Mouse (Mus musculus): ENCODE results near the gene Tmem202. TPM values are rescaled to one million over a fixed set of nuclear protein-coding genes. Genes with fewer than 3 reads are reported as not detected.

Tmem202 gene
- not detected in 2 replicates for polyA plus RNA-seq (2016; fragmentation: Nextera tagmentation; extraction: Ambion mirVana)

- no peaks in the 10 kb centered on the region for H3K36me3 ChIP-seq
- 4% methylated on average over 55 of the region's 55 CpGs for WGBS
- peak within 1 kb of the TSS; percentile 73 for H3K9ac ChIP-seq
- peak within 1 kb of the TSS; percentile 61 for H3K4me3 ChIP-seq
- no peaks in the 10 kb centered on the region for H3K9me3 ChIP-seq (replicated peaks)
- H3K27me3 ChIP-seq: no peaks in the 10 kb centered on the region
- H3K4me1 ChIP-seq: peaks cover 20% of the 10 kb centered on the region
- H3K27ac ChIP-seq: no peak within 1 kb of the TSS
- peak within 1 kb of the TSS; percentile 87 for H3K4me2 ChIP-seq (replicated peaks)
- ATAC-seq (ENCODE audit: low FRiP score): peak; percentile 89
Measured at GRCm38 (mm10) chr9:59539441-59540137, at the start of gene Tmem202, which contains the start of gene Hexa. Tmem202 (minus strand) TSS chr9:59539847. Hexa (plus strand) TSS chr9:59539540.

DNA sequence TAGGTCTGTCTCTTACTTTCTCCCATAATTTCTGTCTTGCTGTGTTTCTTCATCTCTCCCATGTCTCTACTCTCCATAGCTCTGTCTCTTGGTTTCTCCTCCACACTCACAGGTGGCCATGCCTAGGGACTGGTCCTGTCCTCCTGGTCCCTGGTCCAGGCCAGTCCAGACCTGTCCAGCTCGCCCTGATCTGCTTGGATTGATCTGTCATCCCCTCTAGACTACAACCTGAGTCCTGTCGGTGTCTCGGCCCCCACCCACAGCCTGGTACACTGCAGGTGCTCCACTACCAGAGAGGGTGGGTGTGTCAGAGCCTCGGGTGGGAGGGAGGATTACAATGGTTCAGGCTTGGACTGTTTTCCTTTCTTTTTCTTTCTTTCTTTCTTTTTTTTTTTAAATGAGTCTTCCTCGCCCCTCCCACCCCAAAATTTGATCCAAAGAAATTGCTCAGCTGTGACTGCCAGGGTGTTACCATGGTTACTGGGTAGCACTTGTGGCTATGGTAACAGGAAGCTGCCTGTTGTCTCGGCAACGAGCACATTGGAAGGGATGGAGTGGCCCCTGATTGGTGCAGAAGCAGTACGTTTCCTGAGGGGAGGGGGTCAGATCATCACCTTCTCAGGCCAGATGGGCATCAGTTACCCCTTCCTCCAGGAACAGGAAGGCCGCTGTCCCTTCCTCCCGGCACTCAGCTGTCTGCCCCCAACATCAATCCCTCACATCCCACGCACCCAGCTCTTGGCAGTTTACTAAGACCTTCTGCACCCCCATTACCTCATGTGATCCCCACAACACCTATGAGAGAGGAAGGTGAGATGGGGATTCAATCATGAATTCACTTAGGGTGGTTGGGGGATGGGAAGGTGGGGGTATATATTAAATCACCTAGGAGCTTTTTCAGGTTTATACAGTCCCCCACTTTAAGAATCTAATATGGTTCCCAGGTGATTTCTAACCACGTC, 49.3 kb upstream of the Tmem202 start:
- no peaks in the 10 kb centered on the region for H3K36me3 ChIP-seq
- H3K4me1 ChIP-seq: peaks cover 18% of the 10 kb centered on the region
- 29% methylated on average over 12 of the region's 12 CpGs for WGBS
- H3K4me3 ChIP-seq: peak overlapping the region; percentile 6; the same call in 1 of the 2 replicates
- peak; percentile 83 for ATAC-seq (ENCODE audit: low FRiP score)
- H3K9ac ChIP-seq: peak overlapping the region; percentile 37; the same call in 1 of the 2 replicates
- H3K9me3 ChIP-seq (replicated peaks): no peaks in the 10 kb centered on the region
- peak overlapping the region; percentile 72 for H3K27ac ChIP-seq
- peak overlapping the region; percentile 41 for H3K4me2 ChIP-seq (replicated peaks)
- peaks cover 15% of the 10 kb centered on the region for H3K27me3 ChIP-seq

GRCm38 (mm10) chr9:59588252-59588651, 48.6 kb upstream of the Tmem202 start:
- WGBS: 45% methylated on average over 5 of the region's 5 CpGs
- no peaks in the 10 kb centered on the region for H3K36me3 ChIP-seq
- H3K27ac ChIP-seq: peak overlapping the region; percentile 72

DNA sequence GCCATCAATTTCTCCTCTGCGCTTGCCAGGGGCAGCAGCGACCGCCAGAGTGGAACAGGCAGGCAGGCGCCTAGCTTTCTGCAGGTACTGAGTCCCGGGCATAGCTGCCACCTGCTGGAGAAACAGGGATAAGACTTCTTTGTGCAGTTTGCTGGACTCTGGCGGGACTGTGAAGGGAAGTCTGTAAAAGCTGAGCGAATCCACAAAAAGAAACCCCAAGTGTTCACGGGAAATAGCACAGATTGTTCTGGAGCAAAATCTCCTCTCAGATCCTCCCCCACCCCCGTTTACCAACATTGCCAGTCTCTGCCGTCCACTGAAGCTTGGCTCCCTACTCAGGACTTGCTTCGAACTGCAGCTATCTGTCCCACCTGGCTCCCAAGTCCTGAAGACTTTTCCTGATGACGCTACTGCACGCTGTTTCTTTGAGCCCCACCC, 45.2 kb upstream of the Tmem202 start:
- Histone ChIP-seq H3K9ac (no peak overlapping the region), H3K27me3 (peaks cover 22% of the 10 kb centered on the region)
- ATAC-seq (ENCODE audit: low FRiP score): no peak

More at GRCm38 (mm10) chr9:59588252-59588651, 48.6 kb upstream of the Tmem202 start:
- Histone ChIP-seq H3K4me2 (replicated peaks) (peak overlapping the region; percentile 41; the same call in 1 of the 2 replicates), H3K27me3 (peaks cover 15% of the 10 kb centered on the region), H3K9me3 (replicated peaks) (no peaks in the 10 kb centered on the region), H3K4me1 (peaks cover 18% of the 10 kb centered on the region), H3K4me3 (no peak overlapping the region), H3K9ac (peak overlapping the region; percentile 37; the same call in 1 of the 2 replicates)
- peak; percentile 67 for ATAC-seq (ENCODE audit: low FRiP score)

GRCm38 (mm10) chr9:59578505-59578867, 38.8 kb upstream of the Tmem202 start:
- Histone ChIP-seq H3K4me3 (peak overlapping the region; percentile 52), H3K4me2 (replicated peaks) (peak overlapping the region; percentile 70), H3K27me3 (peaks cover 22% of the 10 kb centered on the region), H3K27ac (peak overlapping the region; percentile 67; the same call in 1 of the 2 replicates), H3K4me1 (peaks cover 17% of the 10 kb centered on the region; the same call in 1 of the 2 replicates), H3K9me3 (replicated peaks) (no peaks in the 10 kb centered on the region), H3K36me3 (no peaks in the 10 kb centered on the region), H3K9ac (peak overlapping the region; percentile 67)
- 1% methylated on average over 20 of the region's 20 CpGs for WGBS
- ATAC-seq (ENCODE audit: low FRiP score): peak; percentile 55

More for the DNA sequence above, 45.2 kb upstream of the Tmem202 start:
- 6% methylated on average over 13 of the region's 13 CpGs for WGBS
- no peaks in the 10 kb centered on the region for H3K36me3 ChIP-seq
- H3K4me2 ChIP-seq (replicated peaks): peak overlapping the region; percentile 43
- no peak overlapping the region for H3K27ac ChIP-seq
- H3K4me1 ChIP-seq: peaks cover 18% of the 10 kb centered on the region
- no peaks in the 10 kb centered on the region for H3K9me3 ChIP-seq (replicated peaks)
- peak overlapping the region; percentile 0; the same call in 1 of the 2 replicates for H3K4me3 ChIP-seq

DNA sequence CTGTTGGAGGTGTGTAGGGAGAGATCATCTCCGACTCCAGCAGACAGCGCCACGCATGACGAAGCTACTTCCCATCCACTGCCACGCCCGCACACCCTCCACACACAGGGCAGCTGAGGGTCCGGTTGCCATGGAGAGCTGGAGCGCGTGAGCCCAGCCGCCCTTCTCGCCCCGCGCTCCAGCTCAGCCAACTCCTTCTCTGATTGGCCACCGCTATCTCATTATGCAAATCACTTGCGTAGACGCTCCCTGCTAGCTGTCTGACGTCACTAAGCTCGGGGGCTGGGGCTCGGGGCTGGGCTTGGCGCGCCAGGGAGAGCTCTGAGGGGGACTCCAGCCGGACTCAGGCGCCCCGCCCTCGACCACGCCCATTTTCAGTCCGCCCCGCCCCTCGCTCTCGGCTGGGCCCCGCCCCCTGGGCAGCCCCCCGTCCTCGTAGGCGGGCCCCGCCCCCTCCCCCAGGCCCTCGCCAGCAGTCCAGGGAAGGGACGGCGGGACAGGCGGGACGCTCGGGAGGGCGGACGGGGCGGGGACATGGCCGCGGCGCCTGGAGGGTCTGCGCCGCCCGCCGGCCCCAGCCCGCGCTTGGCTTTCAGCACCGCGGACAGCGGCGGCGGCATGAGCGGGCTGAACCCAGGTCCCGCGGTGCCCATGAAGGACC, 38.3 kb upstream of the Tmem202 start, which contains the start of gene Celf6:
TSS of gene Celf6 (plus strand) at position 74 of the 661 bp plus-strand sequence.
- no peaks in the 10 kb centered on the region for H3K36me3 ChIP-seq

DNA sequence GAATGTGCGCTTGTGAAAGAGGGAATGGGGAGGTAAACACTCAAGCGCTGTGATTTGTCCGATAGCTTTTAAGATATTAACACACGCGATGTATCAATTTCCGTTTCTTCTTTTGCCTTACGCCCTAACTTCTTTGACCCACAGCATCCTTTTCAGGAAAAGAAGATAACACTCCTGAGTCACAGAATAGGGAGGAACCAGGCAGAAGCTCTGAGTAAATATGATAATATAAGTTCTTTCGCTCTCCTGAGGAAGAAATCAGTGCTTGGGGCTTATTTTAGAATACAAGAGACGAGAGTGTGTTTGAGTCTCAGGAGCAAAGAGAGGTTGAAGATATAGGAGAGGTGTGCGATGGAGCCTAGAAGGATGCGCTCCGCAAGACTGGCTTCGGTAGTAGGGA, 37.8 kb upstream of the Tmem202 start:
- no peak for ATAC-seq (ENCODE audit: low FRiP score)
- peak overlapping the region; percentile 70 for H3K4me2 ChIP-seq (replicated peaks)
- 0 out of 2 replicates have a peak overlapping the region, but pooled peaks have one; percentile 42 for H3K9ac ChIP-seq
- peak overlapping the region; percentile 52 for H3K4me3 ChIP-seq
- H3K36me3 ChIP-seq: no peaks in the 10 kb centered on the region
- peaks cover 21% of the 10 kb centered on the region for H3K27me3 ChIP-seq
- H3K4me1 ChIP-seq: peaks cover 17% of the 10 kb centered on the region; the same call in 1 of the 2 replicates
- 0 out of 2 replicates have a peak overlapping the region, but pooled peaks have one; percentile 31 for H3K27ac ChIP-seq
- no peaks in the 10 kb centered on the region for H3K9me3 ChIP-seq (replicated peaks)
- 17% methylated on average over 13 of the region's 13 CpGs for WGBS

More for the DNA sequence above, 38.3 kb upstream of the Tmem202 start, which contains the start of gene Celf6:
- Histone ChIP-seq H3K4me3 (peak within 1 kb of the TSS; percentile 52), H3K9ac (peak within 1 kb of the TSS; percentile 67), H3K27me3 (peaks cover 22% of the 10 kb centered on the region), H3K27ac (peak within 1 kb of the TSS; percentile 67; the same call in 1 of the 2 replicates), H3K4me1 (peaks cover 17% of the 10 kb centered on the region; the same call in 1 of the 2 replicates), H3K9me3 (replicated peaks) (no peaks in the 10 kb centered on the region), H3K4me2 (replicated peaks) (peak within 1 kb of the TSS; percentile 70)
- peak; percentile 98 for ATAC-seq (ENCODE audit: low FRiP score)
- WGBS: under 1% methylated on average over 60 of the region's 61 CpGs

- H3K4me1 ChIP-seq: 0 out of 2 replicates have a peak, but pooled peaks cover 2% of the 10 kb centered on the region
- H3K9ac ChIP-seq: no peak overlapping the region
- no peaks in the 10 kb centered on the region for H3K9me3 ChIP-seq (replicated peaks)
- H3K4me3 ChIP-seq: no peak overlapping the region
- H3K36me3 ChIP-seq: no peaks in the 10 kb centered on the region
- WGBS: 81% methylated on average over 2 of the region's 2 CpGs
- H3K27me3 ChIP-seq: peaks cover 12% of the 10 kb centered on the region
- no peak for ATAC-seq (ENCODE audit: low FRiP score)
- no peak overlapping the region for H3K4me2 ChIP-seq (replicated peaks)
- no peak overlapping the region for H3K27ac ChIP-seq
Measured at GRCm38 (mm10) chr9:59571852-59572251, 32.2 kb upstream of the Tmem202 start.

- WGBS: 41% methylated on average over 6 of the region's 6 CpGs
- peak; percentile 72 for ATAC-seq (ENCODE audit: low FRiP score)
Measured at GRCm38 (mm10) chr9:59567111-59567510, 27.5 kb upstream of the Tmem202 start.

GRCm38 (mm10) chr9:59565600-59565999, 26.0 kb upstream of the Tmem202 start:
- 27% methylated on average over 4 of the region's 4 CpGs for WGBS
- no peaks in the 10 kb centered on the region; the same call in 1 of the 2 replicates for H3K27me3 ChIP-seq
- H3K9ac ChIP-seq: no peak overlapping the region
- H3K4me3 ChIP-seq: no peak overlapping the region
- no peak for ATAC-seq (ENCODE audit: low FRiP score)
- H3K4me2 ChIP-seq (replicated peaks): no peak overlapping the region
- H3K9me3 ChIP-seq (replicated peaks): no peaks in the 10 kb centered on the region
- 0 out of 2 replicates have a peak, but pooled peaks cover 2% of the 10 kb centered on the region for H3K4me1 ChIP-seq
- H3K27ac ChIP-seq: no peak overlapping the region
- peaks cover 37% of the 10 kb centered on the region for H3K36me3 ChIP-seq

More at GRCm38 (mm10) chr9:59567111-59567510, 27.5 kb upstream of the Tmem202 start:
- H3K9ac ChIP-seq: no peak overlapping the region
- H3K4me2 ChIP-seq (replicated peaks): no peak overlapping the region
- no peak overlapping the region for H3K27ac ChIP-seq
- peaks cover 22% of the 10 kb centered on the region for H3K36me3 ChIP-seq
- H3K4me1 ChIP-seq: 0 out of 2 replicates have a peak, but pooled peaks cover 2% of the 10 kb centered on the region
- no peaks in the 10 kb centered on the region; the same call in 1 of the 2 replicates for H3K27me3 ChIP-seq
- H3K4me3 ChIP-seq: no peak overlapping the region
- H3K9me3 ChIP-seq (replicated peaks): no peaks in the 10 kb centered on the region

GRCm38 (mm10) chr9:59553719-59554118, 14.1 kb upstream of the Tmem202 start:
- Histone ChIP-seq H3K36me3 (peaks cover 45% of the 10 kb centered on the region), H3K4me2 (replicated peaks) (no peak overlapping the region), H3K4me1 (no peaks in the 10 kb centered on the region), H3K9ac (no peak overlapping the region), H3K27me3 (no peaks in the 10 kb centered on the region), H3K27ac (no peak overlapping the region), H3K4me3 (no peak overlapping the region), H3K9me3 (replicated peaks) (no peaks in the 10 kb centered on the region)
- ATAC-seq (ENCODE audit: low FRiP score): no peak
- 94% methylated on average over 4 of the region's 4 CpGs for WGBS

Measured in hindbrain, embryonic 12.5 days (tissue).